Mouse (Mus musculus) activated CD4-positive, CD25-positive, alpha-beta regulatory T cell (primary cell): Measurements from ENCODE around the gene Fasn. TPM values are rescaled to one million over a fixed set of nuclear protein-coding genes. Genes with fewer than 3 reads are reported as not detected.

Source experiments
- polyA plus RNA-seq, 2 experiments: library from polyadenylated mRNA; unstranded; fragments of 100-300 nt; shearing (Covaris generic); gene quantifications; one replicate each; pipeline ENCODE4 v1.2.1; 2017

Gene Fasn
- 10 to 100 TPM; 22.8 to 39.0 TPM for polyA plus RNA-seq

GRCm38 (mm10) chr11:120823956-120824786 lies at the start of gene Fasn:
Fasn (minus strand) TSS chr11:120824547.

GRCm38 (mm10) chr11:120795756-120796613 lies 28.4 kb downstream of the Fasn start, which contains the start of gene Dus1l:
Dus1l (minus strand) TSS chr11:120796403.

GRCm38 (mm10) chr11:120784064-120784791 lies 40.1 kb downstream of the Fasn start, which contains the start of the genes Rfng and Gps1:
Rfng (minus strand) TSS chr11:120784207.
Gps1 (plus strand) TSS chr11:120784272.

GRCm38 (mm10) chr11:120762672-120763041 lies 61.7 kb downstream of the Fasn start, which contains the start of gene Hmga1b:
Hmga1b (plus strand) TSS chr11:120762794.

Other genes with a start within 250 kb of the Fasn start
- 100 to 1,000 TPM; 711 to 836 TPM for gene Arhgdia, start 242.9 kb downstream of the Fasn start, polyA plus RNA-seq
- 100 to 1,000 TPM; 330 to 378 TPM for gene Alyref, start 226.2 kb downstream of the Fasn start, polyA plus RNA-seq
- 100 to 1,000 TPM; 108 to 129 TPM for gene Anapc11, start 226.1 kb downstream of the Fasn start, polyA plus RNA-seq
- gene Npb, start 216.1 kb downstream of the Fasn start, polyA plus RNA-seq: 1 to 10 TPM in 1 of 2 experiments, under 1 TPM in 1; 0.55 to 2.3 TPM
- 100 to 1,000 TPM; 101 to 127 TPM for gene Pcyt2, start 206.6 kb downstream of the Fasn start, polyA plus RNA-seq
- gene Sirt7, start 199.3 kb downstream of the Fasn start, polyA plus RNA-seq: 100 to 1,000 TPM; 166 to 248 TPM
- 10 to 100 TPM; 20.6 to 22.5 TPM for gene Mafg, start 190.9 kb downstream of the Fasn start, polyA plus RNA-seq
- under 1 TPM; 0.23 to 0.66 TPM for gene Pycr1, start 180.8 kb downstream of the Fasn start, polyA plus RNA-seq
- under 1 TPM; 0.36 to 0.41 TPM for gene Myadml2, start 176.4 kb downstream of the Fasn start, polyA plus RNA-seq
- gene Notum, start 163.4 kb downstream of the Fasn start, polyA plus RNA-seq: not detected
- gene Aspscr1, start 151.6 kb downstream of the Fasn start, polyA plus RNA-seq: 100 to 1,000 TPM; 160 to 177 TPM
- gene Cenpx, start 110.8 kb downstream of the Fasn start, polyA plus RNA-seq: 100 to 1,000 TPM; 104 to 146 TPM
- 10 to 100 TPM; 37.3 to 49.3 TPM for gene Lrrc45, start 110.6 kb downstream of the Fasn start, polyA plus RNA-seq
- 1 to 10 TPM; 1.4 TPM for gene Rac3, start 103.1 kb downstream of the Fasn start, polyA plus RNA-seq
- 10 to 100 TPM; 13.6 to 22.1 TPM for gene Dcxr, start 97.3 kb downstream of the Fasn start, polyA plus RNA-seq
- 1 to 10 TPM in 1 of 2 experiments, not detected in 1; 8.5 TPM for gene Cbr2, start 92.4 kb downstream of the Fasn start, polyA plus RNA-seq
- 10 to 100 TPM; 15.6 to 15.9 TPM for gene Hmga1b, start 61.8 kb downstream of the Fasn start, polyA plus RNA-seq
- 10 to 100 TPM; 31.9 to 32.2 TPM for gene Rfng, start 40.3 kb downstream of the Fasn start, polyA plus RNA-seq
- gene Gps1, start 40.3 kb downstream of the Fasn start, polyA plus RNA-seq: 100 to 1,000 TPM; 132 to 179 TPM
- 10 to 100 TPM; 63.8 to 80.4 TPM for gene Dus1l, start 28.1 kb downstream of the Fasn start, polyA plus RNA-seq
- gene Ccdc57, start 108.3 kb upstream of the Fasn start, polyA plus RNA-seq: under 1 TPM; 0.06 to 0.24 TPM
- 10 to 100 TPM; 10.0 to 24.2 TPM for gene Slc16a3, start 123.9 kb upstream of the Fasn start, polyA plus RNA-seq
- 100 to 1,000 TPM; 120 to 151 TPM for gene Csnk1d, start 166.8 kb upstream of the Fasn start, polyA plus RNA-seq
- gene Cd7, start 214.9 kb upstream of the Fasn start, polyA plus RNA-seq: 100 to 1,000 TPM; 102 to 189 TPM
- gene Sectm1b, start 239.0 kb upstream of the Fasn start, polyA plus RNA-seq: not detected